Mouse (Mus musculus): ENCODE data around the gene A530032D15Rik.
"Not testable (repeated sequence)": the region's sequence is repeated elsewhere in the genome, so short reads cannot be mapped to it uniquely, and the experiment has no call there.

- TF ChIP-seq POLR2A (IDR thresholded peaks at IDR 0.05; ENCODE audit: extremely low read depth, insufficient read depth, low read length); CTCF (IDR thresholded peaks at IDR 0.05; ENCODE audit: low read depth, low read length): not testable (repeated sequence)
Observed at GRCm38 (mm10) chr1:85114666-85115402, 5.2 kb upstream of the A530032D15Rik start.

All from liver, adult 2 months (tissue).